Mouse (Mus musculus) T-cell, adult 66 days (primary cell): ENCODE measurements around the gene Clk2. TPM values are rescaled to one million over a fixed set of nuclear protein-coding genes. Genes with fewer than 3 reads are reported as not detected.

Experiments
- total RNA-seq, 2 experiments: library from RNA; stranded (reverse); gene quantifications; 3 replicates in 1 of 2; 4 replicates in 1 of 2; pipeline ENCODE4 v1.2.4; 2023

Gene Clk2
- total RNA-seq: 100 to 1,000 TPM; 123 to 131 TPM

GRCm38 (mm10) chr3:89164506-89165267, at the start of gene Clk2:
TSS of gene Clk2 (plus strand) at chr3:89164795.

GRCm38 (mm10) chr3:89135958-89136357, 28.6 kb upstream of the Clk2 start, which contains the start of gene Pklr:
TSS of gene Pklr (plus strand) at chr3:89136142.

GRCm38 (mm10) chr3:89159616-89160344, 4.8 kb upstream of the Clk2 start, which contains the start of gene Hcn3:
TSS of gene Hcn3 (minus strand) at chr3:89160196.

GRCm38 (mm10) chr3:89177242-89178106, 12.9 kb downstream of the Clk2 start, which contains the start of gene Scamp3:
TSS of gene Scamp3 (plus strand) at chr3:89177473.

GRCm38 (mm10) chr3:89183058-89183958, 18.7 kb downstream of the Clk2 start, which contains the start of gene Fam189b:
TSS of gene Fam189b (plus strand) at chr3:89183143.

GRCm38 (mm10) chr3:89202253-89203141, 37.9 kb downstream of the Clk2 start, which contains the start of gene Gba:
TSS of gene Gba (plus strand) at chr3:89202928.

GRCm38 (mm10) chr3:89214681-89215411, 50.3 kb downstream of the Clk2 start, which contains the start of gene Thbs3:
TSS of gene Thbs3 (plus strand) at chr3:89215180.

Other genes starting within 250 kb of the Clk2 start
- 10 to 100 TPM; 82.1 to 86.5 TPM for gene Ash1l, start 214.2 kb upstream of the Clk2 start, total RNA-seq
- 100 to 1,000 TPM in 1 of 2 experiments, 10 to 100 TPM in 1; 94.8 to 105 TPM for gene Dap3, start 213.6 kb upstream of the Clk2 start, total RNA-seq
- gene Rusc1, start 71.5 kb upstream of the Clk2 start, total RNA-seq: 10 to 100 TPM; 61.7 to 65.0 TPM
- under 1 TPM in 1 of 2 experiments, not detected in 1; 0.26 TPM for gene Gm43738, start 63.7 kb upstream of the Clk2 start, total RNA-seq
- 10 to 100 TPM; 32.7 to 40.2 TPM for gene Fdps, start 62.8 kb upstream of the Clk2 start, total RNA-seq
- gene Pklr, start 28.7 kb upstream of the Clk2 start, total RNA-seq: under 1 TPM; 0.74 to 0.96 TPM
- gene Hcn3, start 4.6 kb upstream of the Clk2 start, total RNA-seq: 10 to 100 TPM; 11.3 to 14.4 TPM
- gene Scamp3, start 12.7 kb downstream of the Clk2 start, total RNA-seq: 100 to 1,000 TPM; 159 to 177 TPM
- gene Fam189b, start 18.3 kb downstream of the Clk2 start, total RNA-seq: 100 to 1,000 TPM; 178 to 181 TPM
- gene Gba, start 38.1 kb downstream of the Clk2 start, total RNA-seq: 10 to 100 TPM; 64.0 to 68.6 TPM
- 1 to 10 TPM; 3.4 to 6.3 TPM for gene Thbs3, start 50.4 kb downstream of the Clk2 start, total RNA-seq
- 10 to 100 TPM; 85.4 to 95.2 TPM for gene Mtx1, start 62.3 kb downstream of the Clk2 start, total RNA-seq
- under 1 TPM in 1 of 2 experiments, not detected in 1; 0.87 TPM for gene Muc1, start 64.3 kb downstream of the Clk2 start, total RNA-seq
- 100 to 1,000 TPM; 100 to 110 TPM for gene Krtcap2, start 81.2 kb downstream of the Clk2 start, total RNA-seq
- gene Trim46, start 81.5 kb downstream of the Clk2 start, total RNA-seq: 1 to 10 TPM; 1.6 to 2.3 TPM
- 10 to 100 TPM; 68.1 to 70.0 TPM for gene Dpm3, start 94.6 kb downstream of the Clk2 start, total RNA-seq
- gene Slc50a1, start 105.8 kb downstream of the Clk2 start, total RNA-seq: 100 to 1,000 TPM in 1 of 2 experiments, 10 to 100 TPM in 1; 98.1 to 113 TPM
- not detected for gene Efna1, start 116.3 kb downstream of the Clk2 start, total RNA-seq
- gene Efna3, start 158.2 kb downstream of the Clk2 start, total RNA-seq: not detected
- not detected for gene Efna4, start 173.2 kb downstream of the Clk2 start, total RNA-seq
- gene Adam15, start 185.2 kb downstream of the Clk2 start, total RNA-seq: 10 to 100 TPM; 11.4 to 12.0 TPM
- not detected for gene Dcst2, start 197.2 kb downstream of the Clk2 start, total RNA-seq
- gene Dcst1, start 200.5 kb downstream of the Clk2 start, total RNA-seq: under 1 TPM in 1 of 2 experiments, not detected in 1; 0.76 TPM
- 100 to 1,000 TPM in 1 of 2 experiments, 10 to 100 TPM in 1; 98.0 to 107 TPM for gene Zbtb7b, start 230.0 kb downstream of the Clk2 start, total RNA-seq
- under 1 TPM in 1 of 2 experiments, not detected in 1; 0.89 TPM for gene Lenep, start 238.0 kb downstream of the Clk2 start, total RNA-seq
- gene Flad1, start 247.1 kb downstream of the Clk2 start, total RNA-seq: 10 to 100 TPM; 34.1 to 34.4 TPM